Mouse (Mus musculus) urinary bladder, postnatal 36 days (tissue): ENCODE measurements around the gene Rufy4.
A peak's percentile ranks its signal among the peaks of the same experiment; 100 is the strongest.

ENCODE experiments used
- DNase-seq, 2 experiments: peaks; one replicate each; pipeline ENCODE4 v3.0.0; 2022; ENCODE audit warnings: low spot score in 2 of 2, mixed read lengths in 1 of 2

The Rufy4 gene

DNA sequence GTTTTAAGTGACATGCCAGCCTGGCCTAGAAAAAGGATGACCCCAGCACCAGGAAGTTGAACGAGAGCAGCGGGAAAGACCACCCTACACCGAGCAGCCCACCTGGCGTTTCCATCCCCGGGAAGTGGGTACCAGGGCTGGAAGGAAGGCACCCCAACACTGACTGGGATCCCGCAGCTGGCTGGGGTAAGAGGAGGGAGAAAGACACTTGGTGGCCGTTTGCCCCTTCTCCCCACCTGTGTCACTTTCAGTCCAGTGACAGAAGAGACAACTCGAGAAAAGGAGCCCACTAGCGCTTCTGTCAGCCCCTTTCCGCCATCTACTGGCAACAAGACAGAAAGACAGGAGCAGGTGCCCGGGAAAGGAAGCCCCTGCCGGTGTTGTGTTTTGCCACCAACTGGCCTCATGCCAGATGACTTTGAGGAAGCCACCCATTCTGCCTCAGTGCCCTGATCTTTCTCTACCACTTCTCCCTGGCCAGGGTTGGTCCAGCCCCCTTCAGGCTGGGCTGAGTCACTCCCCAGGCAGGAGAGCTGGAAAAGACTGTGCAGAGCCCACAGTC lies at the start of gene Rufy4:
TSS of gene Rufy4 (plus strand) at position 551 of the 562 bp plus-strand sequence.
- peak; percentile 71 to 73 for DNase-seq

GRCm38 (mm10) chr1:74076230-74076629 lies 49.1 kb upstream of the Rufy4 start:
- DNase-seq, result no peak

DNA sequence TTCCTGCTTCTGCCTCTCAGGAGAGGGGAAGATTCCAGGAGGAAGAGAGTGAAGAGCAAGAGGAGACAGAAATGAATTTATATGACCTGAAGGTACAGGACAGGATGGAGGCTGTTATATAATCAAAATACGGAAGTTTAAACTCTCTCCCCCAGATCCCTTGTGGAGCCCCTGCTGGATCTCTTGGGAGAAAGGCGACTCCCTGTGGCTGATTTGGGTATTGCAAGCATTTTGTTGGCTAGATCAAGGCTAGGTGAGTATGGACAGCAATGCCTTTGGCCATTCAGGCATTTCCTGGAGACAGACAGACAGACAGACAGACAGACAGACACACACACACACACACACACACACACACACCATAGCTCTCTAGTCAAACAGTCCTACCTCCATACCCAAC lies 48.0 kb upstream of the Rufy4 start:
- DNase-seq, result peak; percentile 82 to 85

GRCm38 (mm10) chr1:74081573-74081989 lies 43.8 kb upstream of the Rufy4 start:
- DNase-seq, result peak; percentile 45 to 48

GRCm38 (mm10) chr1:74082841-74083463 lies 42.4 kb upstream of the Rufy4 start:
- DNase-seq, result peak; percentile 51 to 75

DNA sequence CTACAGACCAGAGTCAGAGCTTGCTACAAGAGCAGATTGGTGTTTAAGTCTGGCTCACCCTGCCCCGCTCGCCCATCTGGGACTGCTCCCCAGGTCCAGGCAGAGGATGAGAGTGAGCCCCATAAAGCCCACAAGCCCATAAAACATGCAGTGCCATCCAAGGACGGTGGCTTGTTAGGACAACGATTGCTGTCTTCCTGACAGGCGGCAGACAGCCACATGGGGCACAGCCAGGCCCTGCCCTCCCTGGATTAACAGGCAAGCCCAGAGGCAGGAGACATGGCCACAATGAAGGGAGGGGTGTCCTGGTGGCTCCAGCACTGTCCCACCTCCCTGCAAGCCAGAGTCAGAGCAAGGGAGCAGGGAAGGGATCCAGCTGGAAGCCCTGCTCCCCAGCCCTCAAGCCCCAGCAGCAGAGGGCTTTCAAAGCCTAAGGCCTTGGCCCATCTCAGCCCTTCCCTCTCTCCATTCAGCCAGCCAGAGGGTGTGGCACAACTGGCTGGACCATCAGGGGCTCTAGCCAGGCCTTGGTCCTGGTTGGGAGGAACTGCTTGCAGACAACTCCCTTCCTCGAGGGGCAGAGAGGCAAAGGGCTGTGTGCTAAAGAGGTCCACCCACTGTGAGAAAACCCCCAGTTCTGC lies 41.2 kb upstream of the Rufy4 start:
- DNase-seq, result peak; percentile 64 to 75

GRCm38 (mm10) chr1:74084752-74085151 lies 40.6 kb upstream of the Rufy4 start:
- peak; percentile 37 to 47 for DNase-seq

DNA sequence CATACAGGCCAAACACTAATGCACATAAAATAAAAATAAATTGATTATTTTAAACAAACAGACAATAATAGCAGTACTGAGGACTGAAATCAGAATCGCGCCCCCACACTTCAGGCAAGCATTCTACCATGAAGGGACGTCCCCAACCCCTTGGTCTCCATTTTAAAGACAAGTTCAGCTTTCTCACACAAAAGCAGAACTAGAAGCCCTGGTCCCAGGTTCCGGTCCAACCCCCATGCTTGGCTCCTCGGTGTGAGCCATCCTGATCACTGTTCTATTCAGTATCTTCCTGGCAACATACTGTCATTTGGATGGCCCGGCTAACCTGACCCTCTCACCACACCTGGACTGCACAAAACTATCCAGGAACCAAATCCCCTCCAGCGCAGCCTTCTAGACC lies 39.8 kb upstream of the Rufy4 start:
- no peak for DNase-seq

GRCm38 (mm10) chr1:74088569-74088968 lies 36.8 kb upstream of the Rufy4 start:
- DNase-seq, result no peak

DNA sequence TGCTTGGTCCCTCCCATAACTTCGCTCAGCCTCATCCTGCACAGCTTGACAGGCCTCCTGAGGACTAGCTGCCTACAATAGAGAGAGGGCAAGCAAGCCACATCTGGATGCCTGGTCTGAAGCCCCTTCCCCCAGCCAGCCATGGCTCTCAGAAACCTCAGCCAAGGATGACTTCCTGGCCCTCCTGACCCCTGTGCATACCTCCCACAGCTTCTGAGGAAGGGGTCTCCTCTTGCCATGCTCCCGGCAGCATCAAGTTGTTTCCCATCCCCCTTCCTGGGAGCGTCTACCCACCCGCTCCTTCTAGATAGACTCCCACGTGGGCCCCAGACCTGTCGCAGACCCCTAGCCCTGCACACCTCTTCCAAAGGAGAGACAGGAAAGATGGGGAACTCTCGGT lies 35.0 kb upstream of the Rufy4 start:
- DNase-seq, result no peak

DNA sequence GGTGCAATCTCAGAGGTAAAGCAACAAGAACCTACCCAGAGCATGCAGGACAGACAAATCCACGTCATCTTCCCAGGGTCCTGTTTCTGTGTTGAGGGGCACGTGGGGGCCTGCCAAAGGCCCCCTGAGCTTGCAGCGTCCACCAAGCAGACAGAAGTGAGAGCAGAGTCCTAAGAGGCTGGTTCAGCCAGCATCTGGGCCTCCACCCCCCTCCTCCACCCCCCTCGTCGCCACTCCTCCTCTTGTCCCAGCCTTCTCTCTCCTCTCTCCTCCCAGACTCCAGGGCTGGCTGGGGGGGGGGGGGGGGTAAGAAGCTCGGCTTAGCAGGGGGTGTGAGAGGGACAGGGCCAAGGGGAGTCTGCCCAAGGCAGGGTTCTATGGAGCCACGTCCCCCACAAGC lies 34.2 kb upstream of the Rufy4 start:
- no peak for DNase-seq

- no peak for DNase-seq
Observed at GRCm38 (mm10) chr1:74091611-74092224, 33.6 kb upstream of the Rufy4 start.

DNA sequence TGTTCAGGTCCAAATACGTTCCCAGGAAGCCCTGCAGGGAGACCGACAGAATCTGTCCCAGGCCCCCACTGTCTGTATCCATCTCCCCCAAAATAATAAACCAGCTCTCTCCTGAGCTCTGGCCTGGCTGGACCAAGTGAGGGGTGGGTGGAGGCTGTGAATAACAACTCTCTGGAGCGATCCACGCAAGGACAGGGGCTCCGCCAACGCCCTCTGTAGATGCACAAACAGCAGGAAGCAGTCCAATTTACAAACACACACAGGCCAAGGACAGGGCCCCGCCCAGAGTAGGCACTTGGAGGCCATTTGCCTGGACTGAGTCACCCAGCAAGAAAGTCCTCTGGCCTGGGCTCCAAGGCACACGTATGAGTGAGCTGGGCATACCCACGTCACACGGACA lies 33.1 kb upstream of the Rufy4 start:
- peak in 1 of 2 experiments; percentile 74 for DNase-seq

GRCm38 (mm10) chr1:74093447-74093846 lies 31.9 kb upstream of the Rufy4 start:
- DNase-seq, result no peak

DNA sequence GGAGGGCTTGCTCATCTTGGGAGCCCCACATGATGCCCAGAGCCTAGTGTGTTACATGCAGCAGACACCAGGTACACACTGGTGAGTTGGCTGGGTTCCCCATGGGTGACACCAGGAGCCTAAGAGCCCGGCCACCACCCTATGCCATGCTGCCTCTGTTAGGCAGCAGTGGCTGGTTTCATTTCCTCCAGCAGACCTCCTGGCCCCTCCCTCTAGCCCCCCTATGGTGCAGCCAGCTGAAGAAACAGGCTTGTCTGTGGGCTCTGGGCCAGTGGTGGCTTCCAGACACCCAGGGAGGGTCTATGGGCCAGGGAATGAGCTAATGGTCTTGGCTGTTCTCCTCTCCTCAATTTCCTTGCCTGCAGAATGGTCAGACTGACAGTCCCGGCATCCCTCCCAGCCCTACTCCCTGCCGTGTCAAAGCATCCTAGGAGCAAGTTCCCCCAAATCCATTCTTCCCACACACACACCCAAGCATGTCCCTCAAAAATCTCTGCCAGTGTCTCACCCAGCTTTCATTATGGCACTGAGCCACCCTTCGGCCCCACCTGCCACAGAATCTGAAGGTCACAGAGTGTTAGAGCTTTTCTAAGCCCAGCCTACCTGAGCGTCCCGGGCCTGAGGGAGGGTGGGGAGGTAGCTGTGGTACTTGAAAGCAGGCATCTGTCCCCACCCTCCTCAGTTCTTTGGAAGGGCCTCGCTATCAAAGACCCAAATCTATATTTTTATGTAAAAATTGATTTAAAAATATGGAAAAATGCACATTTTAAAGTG lies 30.7 kb upstream of the Rufy4 start:
- DNase-seq, result no peak

GRCm38 (mm10) chr1:74095296-74095695 lies 30.0 kb upstream of the Rufy4 start:
- DNase-seq, result no peak

- DNase-seq, result no peak
Observed at GRCm38 (mm10) chr1:74095728-74096127, 29.6 kb upstream of the Rufy4 start.

GRCm38 (mm10) chr1:74098004-74099000 lies 27.0 kb upstream of the Rufy4 start:
- DNase-seq, result no peak

DNA sequence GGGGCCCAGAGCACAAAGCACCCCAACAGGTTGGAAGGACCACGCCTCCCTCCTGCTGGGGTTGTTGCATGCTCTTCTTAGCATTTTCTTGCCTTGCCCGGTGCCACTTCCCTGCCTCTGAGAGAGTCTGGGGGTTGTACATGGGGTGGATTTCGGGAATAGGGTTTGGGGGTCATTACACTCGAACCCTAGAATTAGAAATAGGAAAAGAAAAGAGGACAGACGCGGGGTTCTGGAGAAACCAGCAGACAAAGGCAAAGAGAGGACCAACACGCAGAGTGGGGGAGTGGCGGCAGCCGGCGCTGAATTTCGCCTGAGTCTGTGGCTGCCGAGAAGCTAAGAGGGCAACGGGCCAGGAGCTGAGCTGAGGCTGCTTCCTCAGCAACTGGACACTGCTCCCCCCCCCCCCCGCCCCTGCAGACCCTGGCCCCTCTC lies 26.3 kb upstream of the Rufy4 start:
- no peak for DNase-seq

DNA sequence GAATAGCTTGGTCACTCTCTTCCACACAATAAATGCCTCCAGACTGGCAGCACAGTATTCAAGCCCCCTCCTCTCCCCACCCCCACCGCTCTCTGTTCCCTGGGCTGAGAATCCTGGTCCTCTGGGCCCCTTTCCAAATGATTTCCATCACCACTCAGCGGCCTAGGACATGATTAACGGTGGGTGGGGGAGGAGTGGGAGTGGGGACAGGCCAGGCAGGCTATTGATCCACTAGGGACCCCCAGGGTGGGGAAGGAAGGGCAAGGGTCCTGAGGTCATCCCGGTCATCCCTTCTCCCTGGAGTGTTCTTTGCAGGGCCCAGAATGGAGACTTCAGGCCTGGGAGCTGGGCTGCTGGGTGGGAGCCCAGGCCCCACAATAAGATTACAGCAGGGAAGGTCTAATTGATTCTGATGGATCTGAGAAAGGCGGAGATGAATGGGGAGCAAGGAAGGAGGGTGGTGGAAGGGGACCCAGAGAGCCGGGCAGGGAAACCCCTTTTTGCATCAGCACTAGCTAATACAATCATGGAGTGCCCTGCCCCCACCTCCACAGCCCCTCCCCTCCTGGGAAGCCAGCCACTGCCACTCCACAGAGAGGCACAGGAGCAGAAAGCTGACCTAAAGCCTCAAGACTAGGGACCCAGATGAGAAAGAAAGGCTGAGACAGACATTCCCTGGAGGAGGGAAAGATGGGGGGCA lies 21.5 kb upstream of the Rufy4 start:
- DNase-seq, result no peak
